Mouse (Mus musculus): ENCODE data around the gene Il11ra1. TPM values are rescaled to one million over a fixed set of nuclear protein-coding genes. Genes with fewer than 3 reads are reported as not detected.

Gene Il11ra1
- polyA plus RNA-seq, 1 experiment, result 3.3 TPM

GRCm38 (mm10) chr4:41714276-41714675 is 14.5 kb downstream of the Il11ra1 start:
- Histone ChIP-seq H3K27me3 (ENCODE audit: control insufficient read depth, insufficient read depth, insufficient read length) (no peaks in the 10 kb centered on the region), H3K36me3 (ENCODE audit: control insufficient read depth, insufficient read depth) (peaks cover 3% of the 10 kb centered on the region), H3K4me2 (ENCODE audit: low read depth) (peak overlapping the region; percentile 98), H3ac (ENCODE audit: control insufficient read depth, insufficient read length) (no peak overlapping the region), H3K79me2 (ENCODE audit: control insufficient read depth, insufficient read depth) (peaks cover 8% of the 10 kb centered on the region), H3K4me3 (peak overlapping the region; percentile 91)
- no peak for TF ChIP-seq CEBPB (IDR thresholded peaks at IDR 0.05; ENCODE audit: insufficient read depth, poor library complexity, severe bottlenecking)
- TF ChIP-seq POLR2AphosphoS2 (IDR thresholded peaks at IDR 0.05; ENCODE audit: insufficient read length, low read depth), result peak; percentile 51

GRCm38 (mm10) chr4:41715082-41715481 is 15.3 kb downstream of the Il11ra1 start:
- Histone ChIP-seq H3K36me3 (ENCODE audit: control insufficient read depth, insufficient read depth) (peaks cover 5% of the 10 kb centered on the region), H3K79me2 (ENCODE audit: control insufficient read depth, insufficient read depth) (peaks cover 8% of the 10 kb centered on the region), H3K4me3 (no peak overlapping the region), H3ac (ENCODE audit: control insufficient read depth, insufficient read length) (no peak overlapping the region), H3K4me2 (ENCODE audit: low read depth) (no peak overlapping the region), H3K27me3 (ENCODE audit: control insufficient read depth, insufficient read depth, insufficient read length) (no peaks in the 10 kb centered on the region)
- TF ChIP-seq POLR2AphosphoS2 (IDR thresholded peaks at IDR 0.05; ENCODE audit: insufficient read length, low read depth), result no peak

- Histone ChIP-seq H3K36me3 (ENCODE audit: control insufficient read depth, insufficient read depth) (peaks cover 5% of the 10 kb centered on the region), H3ac (ENCODE audit: control insufficient read depth, insufficient read length) (no peak overlapping the region), H3K27me3 (ENCODE audit: control insufficient read depth, insufficient read depth, insufficient read length) (no peaks in the 10 kb centered on the region), H3K4me3 (no peak overlapping the region), H3K79me2 (ENCODE audit: control insufficient read depth, insufficient read depth) (peaks cover 8% of the 10 kb centered on the region), H3K4me2 (ENCODE audit: low read depth) (no peak overlapping the region)
- no peak for TF ChIP-seq POLR2AphosphoS2 (IDR thresholded peaks at IDR 0.05; ENCODE audit: insufficient read length, low read depth)
- no peak for TF ChIP-seq POLR2A (IDR thresholded peaks at IDR 0.05; ENCODE audit: insufficient read length, low read depth)
- TF ChIP-seq MYOD1 (IDR thresholded peaks at IDR 0.05; ENCODE audit: control insufficient read depth in 1 of 3, insufficient read length in 2 of 3, low read depth in 2 of 3), result no peak
- no peak for TF ChIP-seq E2F4 (IDR thresholded peaks at IDR 0.05; ENCODE audit: insufficient read depth)
These were observed 15.8 kb downstream of the Il11ra1 start for GRCm38 (mm10) chr4:41715596-41715995.

- H3K36me3 ChIP-seq (ENCODE audit: control insufficient read depth, insufficient read depth), result peaks cover 5% of the 10 kb centered on the region
These were observed 17.0 kb downstream of the Il11ra1 start for GRCm38 (mm10) chr4:41716834-41717233.

GRCm38 (mm10) chr4:41722918-41723351 is 23.1 kb downstream of the Il11ra1 start, which contains the start of gene Dctn3:
Dctn3 (minus strand) TSS chr4:41723170.
- H3ac ChIP-seq (ENCODE audit: control insufficient read depth, insufficient read length), result peak within 1 kb of the TSS; percentile 28
- peak within 1 kb of the TSS; percentile 51 for H3K4me3 ChIP-seq
- TF ChIP-seq POLR2AphosphoS2 (IDR thresholded peaks at IDR 0.05; ENCODE audit: insufficient read length, low read depth), result peak; percentile 86
- TF ChIP-seq TCF12 (IDR thresholded peaks at IDR 0.05; ENCODE audit: insufficient read depth, poor library complexity, severe bottlenecking), result no peak
- peak; percentile 90 for TF ChIP-seq POLR2A (IDR thresholded peaks at IDR 0.05; ENCODE audit: insufficient read length, low read depth)
- H3K79me2 ChIP-seq (ENCODE audit: control insufficient read depth, insufficient read depth), result peaks cover 6% of the 10 kb centered on the region
- H3K4me2 ChIP-seq (ENCODE audit: low read depth), result peak within 1 kb of the TSS; percentile 82
- peaks cover 5% of the 10 kb centered on the region for H3K36me3 ChIP-seq (ENCODE audit: control insufficient read depth, insufficient read depth)
- H3K27me3 ChIP-seq (ENCODE audit: control insufficient read depth, insufficient read depth, insufficient read length), result peaks cover 31% of the 10 kb centered on the region

More at GRCm38 (mm10) chr4:41716834-41717233, 17.0 kb downstream of the Il11ra1 start:
- Histone ChIP-seq H3ac (ENCODE audit: control insufficient read depth, insufficient read length) (no peak overlapping the region), H3K79me2 (ENCODE audit: control insufficient read depth, insufficient read depth) (peaks cover 8% of the 10 kb centered on the region), H3K4me2 (ENCODE audit: low read depth) (no peak overlapping the region), H3K4me3 (no peak overlapping the region), H3K27me3 (ENCODE audit: control insufficient read depth, insufficient read depth, insufficient read length) (no peaks in the 10 kb centered on the region)
- no peak for TF ChIP-seq CEBPB (IDR thresholded peaks at IDR 0.05; ENCODE audit: insufficient read depth, poor library complexity, severe bottlenecking)
- TF ChIP-seq MYOG (IDR thresholded peaks at IDR 0.05; ENCODE audit: control insufficient read depth in 1 of 3, insufficient read depth in 1 of 3, insufficient read length in 2 of 3, low read depth in 2 of 3), result no peak

- H3K27me3 ChIP-seq (ENCODE audit: control insufficient read depth, insufficient read depth, insufficient read length), result peaks cover 62% of the 10 kb centered on the region
- peak in 1 of 3 experiments; percentile 13 for TF ChIP-seq MYOD1 (IDR thresholded peaks at IDR 0.05; ENCODE audit: control insufficient read depth in 1 of 3, insufficient read length in 2 of 3, low read depth in 2 of 3)
- TF ChIP-seq TCF12 (IDR thresholded peaks at IDR 0.05; ENCODE audit: insufficient read depth, poor library complexity, severe bottlenecking), result no peak
- peaks cover 6% of the 10 kb centered on the region for H3K79me2 ChIP-seq (ENCODE audit: control insufficient read depth, insufficient read depth)
- H3K36me3 ChIP-seq (ENCODE audit: control insufficient read depth, insufficient read depth), result no peaks in the 10 kb centered on the region
- H3K4me3 ChIP-seq, result no peak overlapping the region
- no peak overlapping the region for H3K4me2 ChIP-seq (ENCODE audit: low read depth)
- no peak overlapping the region for H3ac ChIP-seq (ENCODE audit: control insufficient read depth, insufficient read length)
These were observed 27.2 kb downstream of the Il11ra1 start for GRCm38 (mm10) chr4:41726826-41727621.

Data from myocyte (in vitro differentiated cells).